In the genomic region with DNA sequence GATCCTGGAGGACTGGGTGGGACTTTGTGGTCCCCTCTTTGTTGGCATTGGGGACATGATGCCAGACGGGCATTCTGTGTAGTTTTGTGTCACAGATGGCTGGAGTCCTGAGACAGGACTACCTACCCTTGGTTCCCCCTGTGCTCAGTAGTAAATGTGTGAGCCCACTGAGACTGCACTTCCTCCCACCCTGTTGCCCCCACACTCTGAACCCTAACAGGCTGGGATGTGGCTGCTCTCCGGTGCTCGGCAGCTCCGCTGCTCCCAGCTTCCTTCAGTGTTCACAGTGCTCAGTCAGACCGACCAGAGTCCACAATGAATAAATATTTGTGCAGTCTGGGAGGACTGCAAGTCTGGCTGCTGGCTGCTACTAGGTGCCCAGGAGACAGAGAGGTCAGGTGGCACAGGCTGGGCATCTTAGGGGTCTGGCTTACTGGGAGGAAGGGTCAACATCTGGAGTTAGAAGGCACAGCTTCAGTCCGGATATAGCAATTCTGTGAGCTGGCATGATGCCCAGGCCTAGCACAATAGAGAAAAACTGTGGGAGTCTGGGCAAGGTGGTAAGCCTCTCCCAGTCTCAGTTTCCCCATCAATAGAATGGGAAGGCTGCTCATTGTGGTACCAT, we compare ENCODE assay signal across 9 mouse cellular contexts. TPM values are rescaled to one million over a fixed set of nuclear protein-coding genes. Genes with fewer than 3 reads are reported as not detected.
DNase-seq lines count a peak whose midpoint lies in the region; ATAC-seq and TF ChIP-seq lines count a peak whose summit lies in the region.
"Had no signal": no experiment of that assay in that cellular context is flagged by ENCODE, and none has a peak within 500 bp of the region (broad histone marks: within the 10 kb centered on the region; RNA-seq: fewer than 3 reads in every experiment).

No protein-coding gene starts in this region.

- DNase-seq in heart, adult 2 months, result peak in 1 of 2 experiments; percentile 51
- no peak for DNase-seq in heart, adult 8-10 months (ENCODE audit: low spot score)
- peak; percentile 64 for DNase-seq in kidney, adult 2 months
- peak; percentile 69 for DNase-seq in lung, postnatal 14 days
- no peak for DNase-seq in thymus, adult 2 months
- no peak for DNase-seq in spleen, adult 12 weeks (ENCODE audit: low spot score)
- no peak for DNase-seq in frontal cortex, postnatal 36 days (ENCODE audit: low spot score in 2 of 2)

- H3K4me2 ChIP-seq in forebrain, embryonic 13.5 days, result peak overlapping the region; percentile 28

- H3K27ac ChIP-seq in heart, adult 2 months, result peak overlapping the region; percentile 85
- H3K27ac ChIP-seq in forebrain, embryonic 13.5 days, result no peak overlapping the region
- H3K27ac ChIP-seq in kidney, adult 2 months (ENCODE audit: insufficient read depth, low read depth, low read length), result peak overlapping the region; percentile 36
- no peak overlapping the region for H3K27ac ChIP-seq in thymus, adult 2 months (ENCODE audit: control insufficient read depth, insufficient read depth, low read length)

- H3K9me3 ChIP-seq in forebrain, embryonic 13.5 days (replicated peaks), result no peaks in the 10 kb centered on the region

- H3K36me3 ChIP-seq in heart, adult 2 months (ENCODE audit: control insufficient read depth, insufficient read depth, low read length), result no peaks in the 10 kb centered on the region
- H3K36me3 ChIP-seq in forebrain, embryonic 13.5 days (ENCODE audit: poor library complexity, severe bottlenecking), result no peaks in the 10 kb centered on the region
- no peaks in the 10 kb centered on the region for H3K36me3 ChIP-seq in kidney, adult 2 months (ENCODE audit: control insufficient read depth, insufficient read depth, low read length)
- no peaks in the 10 kb centered on the region for H3K36me3 ChIP-seq in thymus, adult 2 months (ENCODE audit: control insufficient read depth, insufficient read depth, low read length)

- intact Hi-C loops in heart, adult 2 months (cut with DNase I), result loop anchor here (2.0 kb wide), 1 partner anchor 17 kb away; no protein-coding TSS in a partner anchor

- ATAC-seq in forebrain, embryonic 13.5 days, result no peak

- no peak overlapping the region; the same call in 1 of the 2 replicates for H3K9ac ChIP-seq in heart, adult 2 months (ENCODE audit: low read depth, low read length)
- 0 out of 2 replicates have a peak overlapping the region, but pooled peaks have one; percentile 39 for H3K9ac ChIP-seq in forebrain, embryonic 13.5 days

- TF ChIP-seq CTCF in heart, adult 2 months (IDR thresholded peaks at IDR 0.05), result no peak
- TF ChIP-seq CTCF in kidney, adult 2 months (conservative IDR thresholded peaks at IDR 0.05; ENCODE audit: insufficient read depth, insufficient read length, low read depth, low read length), result no peak
- no peak for TF ChIP-seq CTCF in thymus, adult 2 months (IDR thresholded peaks at IDR 0.05; ENCODE audit: borderline replicate concordance, control insufficient read depth, extremely low read depth, insufficient read depth, low read length, poor library complexity)

- peaks cover 1% of the 10 kb centered on the region; the same call in 1 of the 2 replicates for H3K79me2 ChIP-seq in heart, adult 2 months (replicated peaks; ENCODE audit: control insufficient read depth, insufficient read depth, low read length)

- no peak for TF ChIP-seq EP300 in heart, adult 2 months (IDR thresholded peaks at IDR 0.05; ENCODE audit: insufficient read depth, low read depth, low read length)

- H3K27me3 ChIP-seq in heart, adult 2 months (ENCODE audit: control insufficient read depth, insufficient read depth, low read length), result no peaks in the 10 kb centered on the region
- 0 out of 2 replicates have a peak, but pooled peaks cover 5% of the 10 kb centered on the region for H3K27me3 ChIP-seq in forebrain, embryonic 13.5 days
- H3K27me3 ChIP-seq in kidney, adult 2 months (replicated peaks; ENCODE audit: control insufficient read depth, insufficient read depth, low read length), result no peaks in the 10 kb centered on the region
- H3K27me3 ChIP-seq in thymus, adult 2 months (ENCODE audit: control insufficient read depth, insufficient read depth, low read length), result no peaks in the 10 kb centered on the region

- TF ChIP-seq POLR2A in heart, adult 2 months (IDR thresholded peaks at IDR 0.05; ENCODE audit: insufficient read depth, low read depth, low read length), result no peak
- no peak for TF ChIP-seq POLR2A in kidney, adult 2 months (IDR thresholded peaks at IDR 0.05; ENCODE audit: low read depth, low read length)
- TF ChIP-seq POLR2A in thymus, adult 2 months (IDR thresholded peaks at IDR 0.05; ENCODE audit: control insufficient read depth, extremely low read depth, insufficient read depth, low read length, poor library complexity), result no peak

- peak overlapping the region; percentile 36; the same call in 1 of the 2 replicates for H3K4me3 ChIP-seq in heart, adult 2 months
- no peak overlapping the region for H3K4me3 ChIP-seq in forebrain, embryonic 13.5 days
- H3K4me3 ChIP-seq in kidney, adult 2 months (ENCODE audit: insufficient read depth, low read depth, low read length), result no peak overlapping the region
- H3K4me3 ChIP-seq in thymus, adult 2 months (ENCODE audit: control insufficient read depth, insufficient read depth, low read length), result no peak overlapping the region
- H3K4me3 ChIP-seq: erythroblast, embryonic 14.5 days had no signal

- 17% methylated on average over 6 of the region's 6 CpGs for WGBS in heart, adult 2 months
- WGBS in forebrain, embryonic 13.5 days, result 54% methylated on average over 6 of the region's 6 CpGs
- 18% methylated on average over 6 of the region's 6 CpGs for WGBS in kidney, adult 2 months
- 57% methylated on average over 6 of the region's 6 CpGs for WGBS in thymus, adult 2 months

- peaks cover 30% of the 10 kb centered on the region for H3K4me1 ChIP-seq in heart, adult 2 months (ENCODE audit: control insufficient read depth, insufficient read depth, low read length)
- H3K4me1 ChIP-seq in forebrain, embryonic 13.5 days, result peaks cover 20% of the 10 kb centered on the region
- peaks cover 13% of the 10 kb centered on the region for H3K4me1 ChIP-seq in kidney, adult 2 months (ENCODE audit: control insufficient read depth, insufficient read depth, low read length)
- H3K4me1 ChIP-seq in thymus, adult 2 months (replicated peaks; ENCODE audit: control insufficient read depth, insufficient read depth, low read length), result peaks cover 48% of the 10 kb centered on the region

RNA-seq across cellular contexts. Expression of a gene that starts 21.4 kb away (rescaled TPM):
- not detected for total RNA-seq in heart, adult 2 months (2021)
- polyA plus RNA-seq in heart, adult 2 months (2012; rRNA removed), result 0.06 TPM in 1 of 2 replicates, not detected in the other
- not detected for total RNA-seq in heart, adult 8-10 months (2022)
- polyA plus RNA-seq in forebrain, embryonic 13.5 days (2015; fragmentation: Nextera tagmentation; extraction: Ambion mirVana), result not detected in 2 replicates
- 0.02 and 0.08 TPM in 2 replicates for polyA plus RNA-seq in kidney, adult 2 months (2012; rRNA removed)
- polyA plus RNA-seq in thymus, adult 2 months (2012; rRNA removed), result 0.04 TPM in 1 of 2 replicates, not detected in the other

RNA-seq across cellular contexts. Expression of a gene that starts 41.1 kb away (rescaled TPM):
- 10 to 100 TPM; 79.7 to 96.7 TPM for total RNA-seq in heart, adult 2 months (2021)
- polyA plus RNA-seq in heart, adult 2 months (2012; rRNA removed), result 120 and 149 TPM in 2 replicates
- 100 to 1,000 TPM in 2 of 4 experiments, 10 to 100 TPM in 2; 96.8 to 104 (median 101) TPM for total RNA-seq in heart, adult 8-10 months (2022)
- 20.9 and 21.1 TPM in 2 replicates for polyA plus RNA-seq in forebrain, embryonic 13.5 days (2015; fragmentation: Nextera tagmentation; extraction: Ambion mirVana)
- polyA plus RNA-seq in kidney, adult 2 months (2012; rRNA removed), result 517 and 605 TPM in 2 replicates
- 60.5 and 69.2 TPM in 2 replicates for polyA plus RNA-seq in thymus, adult 2 months (2012; rRNA removed)

RNA-seq across cellular contexts. Expression of a gene that starts 51.2 kb away (rescaled TPM):
- total RNA-seq in heart, adult 2 months (2021), result 1 to 10 TPM; 4.9 to 5.0 TPM
- polyA plus RNA-seq in heart, adult 2 months (2012; rRNA removed), result 3.1 and 4.5 TPM in 2 replicates
- total RNA-seq in heart, adult 8-10 months (2022), result 1 to 10 TPM; 3.5 to 4.4 (median 4.2) TPM
- 3.6 and 4.2 TPM in 2 replicates for polyA plus RNA-seq in forebrain, embryonic 13.5 days (2015; fragmentation: Nextera tagmentation; extraction: Ambion mirVana)
- polyA plus RNA-seq in kidney, adult 2 months (2012; rRNA removed), result 3.4 and 3.6 TPM in 2 replicates
- polyA plus RNA-seq in thymus, adult 2 months (2012; rRNA removed), result 5.4 and 5.8 TPM in 2 replicates
- polyA plus RNA-seq: erythroblast, embryonic 14.5 days had no signal

Comparison
In these comparisons a context has a peak if more than half of its experiments do, and no peak if none do; other contexts are left out.
1. DNase-seq: peak in kidney, adult 2 months (single experiment) and lung, postnatal 14 days (single experiment); none in heart, adult 8-10 months (single experiment), thymus, adult 2 months (single experiment), spleen, adult 12 weeks (single experiment) and frontal cortex, postnatal 36 days (0 of 2).
2. H3K27ac ChIP-seq: peak in heart, adult 2 months (single experiment) and kidney, adult 2 months (single experiment); none in forebrain, embryonic 13.5 days (single experiment) and thymus, adult 2 months (single experiment).